Mouse (Mus musculus): ENCODE measurements around the gene Zpbp2.
A peak's percentile ranks its signal among the peaks of the same experiment; 100 is the strongest.

Zpbp2 gene

GRCm38 (mm10) chr11:98550975-98551828, at the start of gene Zpbp2:
Zpbp2 (plus strand) TSS chr11:98551097.
- DNase-seq (ENCODE audit: low spot score in 2 of 2) = peak; percentile 92 to 97

GRCm38 (mm10) chr11:98504926-98505325, 46.0 kb upstream of the Zpbp2 start:
- DNase-seq (ENCODE audit: low spot score in 2 of 2) = no peak

GRCm38 (mm10) chr11:98509434-98509833, 41.5 kb upstream of the Zpbp2 start:
- DNase-seq (ENCODE audit: low spot score in 2 of 2) = no peak

GRCm38 (mm10) chr11:98510125-98510524, 40.8 kb upstream of the Zpbp2 start:
- no peak for DNase-seq (ENCODE audit: low spot score in 2 of 2)

GRCm38 (mm10) chr11:98512881-98513280, 38.0 kb upstream of the Zpbp2 start:
- DNase-seq (ENCODE audit: low spot score in 2 of 2) = no peak

DNA sequence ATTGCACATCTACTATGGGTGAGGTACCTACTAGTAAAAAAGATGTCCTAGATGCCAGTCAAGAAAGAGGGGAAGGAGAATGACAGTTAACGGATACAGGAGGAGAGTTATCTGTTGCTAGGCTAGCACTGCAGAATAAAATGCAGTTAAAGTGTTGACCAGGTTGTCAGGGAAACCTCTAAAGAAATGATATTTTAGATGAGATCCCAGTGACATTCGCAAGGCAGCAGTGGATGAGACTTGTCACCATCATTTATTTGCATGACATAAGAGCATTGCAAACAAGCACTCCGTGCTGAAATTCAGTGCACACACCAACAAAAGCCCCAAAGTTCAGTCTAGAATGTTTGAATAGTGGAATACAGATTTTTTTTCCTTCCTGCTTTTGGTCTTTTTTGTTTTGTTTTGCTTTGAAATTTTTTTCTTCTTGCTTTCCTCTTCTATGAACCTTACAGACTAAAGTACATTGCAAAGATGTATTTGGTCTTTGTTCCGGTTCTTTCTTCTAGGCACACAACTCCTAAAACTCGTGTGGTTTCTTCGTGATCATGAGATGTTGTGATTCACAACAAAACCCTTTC, 37.5 kb upstream of the Zpbp2 start:
- no peak for DNase-seq (ENCODE audit: low spot score in 2 of 2)

DNA sequence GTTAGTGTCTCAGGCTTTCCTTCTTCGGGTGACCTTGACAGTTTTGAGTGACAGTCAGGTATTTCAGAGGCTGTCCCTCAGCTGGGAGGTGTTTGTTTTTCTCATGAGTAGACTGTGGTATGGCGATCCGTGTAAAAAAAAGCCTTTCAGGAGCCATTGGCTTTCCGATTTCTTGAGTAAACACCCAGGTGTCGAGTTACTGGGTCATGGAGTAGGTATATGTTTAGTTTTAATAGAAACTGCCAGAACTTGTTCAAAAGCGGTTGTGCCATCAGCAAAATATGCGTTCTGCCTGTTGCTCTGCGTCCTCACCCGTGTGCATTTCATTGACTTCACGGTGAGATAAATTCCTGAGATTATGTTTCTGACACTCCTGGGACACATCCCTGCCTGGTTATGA, 30.4 kb upstream of the Zpbp2 start:
- DNase-seq (ENCODE audit: low spot score in 2 of 2) = no peak

DNA sequence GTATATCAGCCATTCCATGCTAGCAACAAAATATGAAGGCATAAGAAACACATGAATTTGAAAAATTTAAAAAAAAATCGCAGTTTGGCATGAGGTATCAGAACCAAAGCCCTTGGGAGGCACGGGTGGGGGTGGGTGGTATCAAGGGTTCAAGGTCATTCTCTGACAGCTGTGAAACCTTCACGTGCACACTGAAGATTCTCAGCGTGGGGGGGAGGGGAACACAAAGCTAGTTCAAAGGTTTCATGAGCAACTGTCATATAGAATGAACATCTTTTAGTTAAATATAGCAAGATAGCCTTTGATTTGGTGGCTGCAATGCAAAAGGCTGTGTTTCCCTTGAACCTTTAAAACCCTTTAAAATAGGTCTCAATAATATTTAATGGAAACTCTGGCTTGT, 25.8 kb upstream of the Zpbp2 start:
- DNase-seq (ENCODE audit: low spot score in 2 of 2) = no peak

DNA sequence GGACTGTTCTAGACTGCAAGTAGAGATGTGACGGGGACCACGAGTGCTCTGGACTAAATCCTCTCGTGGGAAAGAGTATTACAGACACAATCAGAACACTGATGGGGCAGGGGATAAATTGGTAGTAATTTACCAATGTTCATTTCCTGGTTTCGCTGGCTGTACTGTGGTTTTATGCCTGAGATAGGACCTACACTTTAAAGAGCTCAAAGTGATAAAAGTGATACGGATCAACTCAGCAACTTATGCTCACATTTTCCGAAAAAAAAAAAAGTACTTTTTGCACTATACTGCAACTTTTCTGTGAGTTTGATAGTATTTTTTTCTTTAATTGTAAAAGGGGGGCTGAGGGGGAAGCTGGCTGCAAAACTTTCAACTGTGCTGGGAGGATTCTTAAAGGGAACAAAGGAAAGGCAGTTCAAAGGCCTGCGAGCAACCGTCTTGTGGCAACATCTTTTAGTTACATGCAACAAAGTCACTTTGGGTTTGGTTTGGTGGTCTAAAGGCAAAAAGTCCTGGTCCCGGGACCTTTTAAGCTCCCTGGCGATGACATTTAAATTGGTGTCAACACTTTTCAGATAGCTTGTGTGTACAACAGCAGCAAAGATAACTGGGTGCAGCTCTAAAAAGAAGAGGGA, 24.0 kb upstream of the Zpbp2 start:
- no peak for DNase-seq (ENCODE audit: low spot score in 2 of 2)

DNA sequence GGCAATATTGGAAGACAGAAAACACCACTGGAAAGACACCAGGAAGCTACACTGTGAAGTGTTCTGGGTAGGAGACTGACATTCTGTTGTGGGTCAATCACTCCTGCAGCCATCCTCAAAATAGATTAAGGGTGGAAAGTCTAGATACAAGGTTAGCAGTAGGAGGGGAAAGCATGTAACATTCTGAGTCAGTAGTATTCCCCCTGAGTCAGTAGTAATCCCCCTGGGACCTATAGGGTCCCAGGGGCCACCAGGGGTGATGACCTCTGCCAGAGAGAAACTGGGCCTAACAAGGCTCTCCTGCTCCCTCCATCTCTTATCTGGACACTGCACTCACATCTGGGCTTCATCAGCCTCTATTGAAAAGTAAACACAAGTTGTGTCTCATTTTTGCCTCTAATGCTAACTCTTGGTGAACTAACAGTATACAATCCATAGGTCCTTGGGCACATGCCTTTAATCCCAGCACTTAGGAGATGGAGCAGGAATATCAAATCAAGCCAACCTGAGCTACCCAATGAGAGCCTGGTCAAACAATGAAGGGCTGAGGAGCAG, 13.3 kb upstream of the Zpbp2 start:
- no peak for DNase-seq (ENCODE audit: low spot score in 2 of 2)

- no peak for DNase-seq (ENCODE audit: low spot score in 2 of 2)
Measured at GRCm38 (mm10) chr11:98540319-98540718, 10.6 kb upstream of the Zpbp2 start.

- DNase-seq (ENCODE audit: low spot score in 2 of 2) = no peak
Measured at GRCm38 (mm10) chr11:98542553-98542952, 8.3 kb upstream of the Zpbp2 start.

DNA sequence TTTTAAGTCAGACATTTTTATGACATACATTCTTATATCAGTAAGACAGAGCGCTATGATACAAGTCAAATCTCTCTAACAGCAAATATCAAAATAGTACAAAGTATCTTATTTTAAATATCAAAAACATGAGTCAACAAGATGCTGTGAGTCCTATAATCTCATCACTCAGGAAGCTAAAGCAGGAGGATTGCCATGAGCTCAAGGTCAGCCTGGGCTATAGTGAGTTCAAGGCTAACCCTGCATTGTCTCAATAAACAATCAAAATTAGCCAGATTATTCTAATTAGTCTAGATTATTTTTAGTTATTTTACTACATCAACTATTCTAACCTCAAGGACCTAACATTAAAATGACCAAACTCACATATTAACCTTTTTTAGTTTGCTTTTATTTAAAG, 7.5 kb upstream of the Zpbp2 start:
- DNase-seq (ENCODE audit: low spot score in 2 of 2) = no peak

DNA sequence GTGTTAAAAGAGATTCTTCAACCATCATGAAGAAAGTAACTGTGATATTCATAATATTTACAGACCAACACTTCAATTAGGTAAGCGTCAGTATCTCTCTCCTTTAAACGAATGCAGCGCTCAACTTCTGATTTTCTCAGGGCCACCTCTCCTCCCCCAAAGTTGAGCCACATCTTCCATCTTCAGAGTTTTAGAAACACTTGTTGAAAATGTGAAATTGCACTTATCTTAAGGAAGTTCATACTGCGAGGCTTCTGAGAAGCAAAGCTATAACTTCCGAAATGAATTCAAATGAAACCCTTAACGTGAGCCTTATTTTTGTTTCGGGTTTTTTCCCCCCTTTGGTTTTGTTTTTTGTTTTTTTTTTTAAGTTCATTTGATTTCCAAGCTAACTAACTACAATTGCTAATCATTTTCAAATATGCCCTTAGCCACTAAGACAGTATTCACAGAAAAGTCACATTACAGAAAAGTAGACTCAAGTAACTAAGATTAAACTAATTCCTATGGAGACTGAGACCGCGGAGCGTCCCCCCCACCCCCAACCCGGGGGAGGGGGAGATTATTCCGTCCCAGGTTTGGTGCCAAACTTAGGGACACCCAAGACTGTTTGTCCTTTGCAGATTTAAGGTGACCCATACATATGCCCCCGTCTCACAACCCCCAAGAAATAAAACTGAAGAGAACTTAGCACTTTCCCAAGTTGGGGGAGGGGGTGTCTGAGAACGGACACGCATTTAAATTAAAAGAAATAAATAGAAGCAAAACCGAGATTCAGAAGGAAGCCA, 5.8 kb upstream of the Zpbp2 start:
- DNase-seq (ENCODE audit: low spot score in 2 of 2) = no peak

DNA sequence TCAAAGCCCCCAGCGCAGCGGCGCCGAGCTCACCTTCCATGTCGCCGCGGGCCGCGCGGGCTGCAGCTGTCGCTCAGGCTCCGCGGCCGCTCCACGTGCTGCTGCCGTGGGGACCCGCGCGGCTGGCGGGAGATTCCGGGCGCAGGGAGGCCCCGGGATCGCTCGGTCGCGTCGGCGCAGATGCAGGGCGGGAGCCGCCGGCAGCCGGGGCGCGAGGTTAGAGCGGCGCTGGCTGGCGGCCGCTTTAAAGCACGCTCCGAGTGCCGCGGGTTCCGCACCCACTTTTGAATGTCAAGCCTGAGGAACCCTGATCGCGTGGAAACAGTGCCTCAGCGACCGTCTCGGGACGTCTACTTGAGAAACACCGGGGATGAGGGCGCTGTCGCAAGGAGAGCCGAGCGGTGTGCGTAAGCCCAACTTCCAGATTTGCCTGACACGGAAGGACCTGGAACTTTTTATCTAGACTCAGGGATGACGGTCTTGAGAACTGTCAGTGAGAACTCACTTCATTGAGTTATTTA, 5.1 kb upstream of the Zpbp2 start, which contains the start of gene Ikzf3:
Gene Ikzf3 (minus strand): TSS at position 321 of the 521 bp plus-strand sequence.
- DNase-seq (ENCODE audit: low spot score in 2 of 2) = peak; percentile 59 to 78

GRCm38 (mm10) chr11:98546529-98547307, 4.2 kb upstream of the Zpbp2 start:
- DNase-seq (ENCODE audit: low spot score in 2 of 2) = no peak

DNA sequence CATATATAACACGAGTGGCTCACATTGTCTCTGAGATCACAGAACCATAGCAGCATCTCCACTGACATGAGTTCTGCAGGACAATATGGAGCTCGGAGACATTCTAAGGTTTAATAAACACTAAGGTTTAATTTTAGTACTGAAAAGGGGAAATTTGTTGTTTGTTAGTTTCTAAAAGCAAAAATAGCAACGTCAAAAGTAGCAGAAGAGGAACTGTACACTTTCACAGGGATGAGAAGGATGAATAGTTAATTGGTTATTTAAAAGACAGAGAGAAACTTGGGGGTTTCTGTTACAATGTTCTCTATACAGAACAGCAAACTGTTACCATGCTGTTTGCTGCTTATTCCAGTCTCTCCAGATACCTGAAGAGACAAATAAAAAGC, 3.6 kb upstream of the Zpbp2 start:
- DNase-seq (ENCODE audit: low spot score in 2 of 2) = no peak

GRCm38 (mm10) chr11:98549363-98549762, 1.5 kb upstream of the Zpbp2 start:
- no peak for DNase-seq (ENCODE audit: low spot score in 2 of 2)

DNA sequence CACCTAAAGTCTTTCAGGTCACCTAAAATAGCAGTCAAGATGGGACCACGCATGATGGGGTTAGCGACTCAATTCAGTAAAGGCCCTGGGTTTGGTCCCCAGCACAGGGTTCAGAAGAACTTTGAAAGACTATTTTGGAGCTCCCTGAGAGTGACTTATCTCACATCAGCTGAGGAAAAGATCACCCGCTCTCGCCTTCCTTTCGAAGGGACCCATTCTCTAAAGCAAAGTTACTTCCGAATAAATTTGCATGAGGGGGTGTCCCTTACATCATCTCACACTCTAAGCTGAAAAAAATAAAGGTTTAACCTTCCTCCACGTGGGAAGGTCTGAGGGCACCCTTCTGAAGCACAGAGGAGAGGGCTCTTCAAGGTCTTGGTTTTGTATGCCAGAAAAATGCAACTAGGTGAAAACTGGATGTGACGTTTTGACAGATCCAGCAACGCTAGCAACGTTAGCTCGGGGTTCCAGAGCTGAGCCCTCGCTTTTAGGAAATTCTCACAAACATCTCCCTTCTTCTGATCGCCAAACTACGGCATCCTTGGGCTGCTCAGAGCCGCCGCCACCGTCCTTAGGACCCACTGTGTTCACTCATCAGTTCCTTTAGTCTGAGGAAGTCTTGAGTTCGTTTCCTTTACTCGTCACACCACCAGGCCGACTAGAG, 454 bp upstream of the Zpbp2 start:
- no peak for DNase-seq (ENCODE audit: low spot score in 2 of 2)

- DNase-seq (ENCODE audit: low spot score in 2 of 2) = no peak
Measured at GRCm38 (mm10) chr11:98553966-98554365, 3.1 kb downstream of the Zpbp2 start.
